Mouse (Mus musculus): ENCODE results near the gene P2ry12. TPM values are rescaled to one million over a fixed set of nuclear protein-coding genes. Genes with fewer than 3 reads are reported as not detected.

Gene P2ry12
- polyA plus RNA-seq, 1 experiment from 2014 or later: 1.9 TPM

GRCm38 (mm10) chr3:59270811-59271210, 8.1 kb upstream of the P2ry12 start:
- Histone ChIP-seq H3K9ac (no peak overlapping the region), H3K27me3 (no peaks in the 10 kb centered on the region), H3K27ac (no peak overlapping the region), H3K4me2 (replicated peaks) (no peak overlapping the region), H3K9me3 (no peaks in the 10 kb centered on the region), H3K4me1 (no peaks in the 10 kb centered on the region), H3K36me3 (no peaks in the 10 kb centered on the region), H3K4me3 (no peak overlapping the region)
- no peak for ATAC-seq (ENCODE audit: low FRiP score, low read depth)
- WGBS: 91% methylated on average over 6 of the region's 6 CpGs

GRCm38 (mm10) chr3:59263988-59264387, 1.3 kb upstream of the P2ry12 start:
- H3K4me2 ChIP-seq (replicated peaks): no peak overlapping the region
- no peaks in the 10 kb centered on the region for H3K27me3 ChIP-seq
- H3K4me3 ChIP-seq: no peak overlapping the region
- H3K9ac ChIP-seq: no peak overlapping the region
- H3K4me1 ChIP-seq: peaks cover 8% of the 10 kb centered on the region
- no peak overlapping the region for H3K27ac ChIP-seq
- no peaks in the 10 kb centered on the region for H3K36me3 ChIP-seq
- WGBS: 82% methylated on average over 3 of the region's 3 CpGs
- ATAC-seq (ENCODE audit: low FRiP score, low read depth): no peak
- H3K9me3 ChIP-seq: no peaks in the 10 kb centered on the region

DNA sequence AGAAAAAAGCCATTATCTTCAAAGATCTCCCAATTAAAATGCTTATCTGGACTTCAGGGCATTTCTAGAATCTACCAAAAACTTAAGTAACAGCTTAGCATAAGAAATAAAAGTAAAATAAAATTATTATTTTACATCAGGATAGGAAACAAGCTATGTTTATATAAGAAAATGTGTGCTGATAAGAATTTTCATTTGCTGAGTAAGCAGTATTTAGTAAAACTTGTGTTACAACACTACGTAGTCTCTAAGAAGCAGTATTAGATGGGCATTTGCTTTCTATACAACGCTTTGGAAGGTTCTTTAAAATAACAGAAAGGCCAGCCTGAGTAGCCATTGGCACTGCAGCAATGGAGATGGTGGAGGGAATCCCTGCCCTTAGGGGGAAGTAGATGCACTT, 746 bp upstream of the P2ry12 start:
- H3K27ac ChIP-seq: no peak overlapping the region
- peaks cover 8% of the 10 kb centered on the region for H3K4me1 ChIP-seq
- H3K9ac ChIP-seq: no peak overlapping the region
- no peak overlapping the region for H3K4me3 ChIP-seq
- no peaks in the 10 kb centered on the region for H3K27me3 ChIP-seq
- no peak for ATAC-seq (ENCODE audit: low FRiP score, low read depth)
- 92% methylated on average over 2 of the region's 2 CpGs for WGBS
- H3K36me3 ChIP-seq: no peaks in the 10 kb centered on the region
- no peak overlapping the region for H3K4me2 ChIP-seq (replicated peaks)
- H3K9me3 ChIP-seq: no peaks in the 10 kb centered on the region

GRCm38 (mm10) chr3:59261709-59262472, 780 bp downstream of the P2ry12 start:
- no peaks in the 10 kb centered on the region for H3K27me3 ChIP-seq
- no peak overlapping the region for H3K4me2 ChIP-seq (replicated peaks)
- H3K9ac ChIP-seq: no peak overlapping the region
- WGBS: 76% methylated on average over 9 of the region's 9 CpGs
- no peaks in the 10 kb centered on the region for H3K9me3 ChIP-seq
- H3K4me3 ChIP-seq: no peak overlapping the region
- H3K27ac ChIP-seq: no peak overlapping the region
- no peak for ATAC-seq (ENCODE audit: low FRiP score, low read depth)
- no peaks in the 10 kb centered on the region for H3K36me3 ChIP-seq
- peaks cover 14% of the 10 kb centered on the region for H3K4me1 ChIP-seq

- H3K4me2 ChIP-seq (replicated peaks): no peak overlapping the region
- H3K4me1 ChIP-seq: peaks cover 14% of the 10 kb centered on the region
- no peak overlapping the region for H3K27ac ChIP-seq
- H3K9me3 ChIP-seq: no peaks in the 10 kb centered on the region
- H3K9ac ChIP-seq: no peak overlapping the region
- H3K27me3 ChIP-seq: no peaks in the 10 kb centered on the region
- no peaks in the 10 kb centered on the region for H3K36me3 ChIP-seq
- 35% methylated on average over 5 of the region's 5 CpGs for WGBS
- ATAC-seq (ENCODE audit: low FRiP score, low read depth): no peak
- H3K4me3 ChIP-seq: no peak overlapping the region
These were observed 1.9 kb downstream of the P2ry12 start for GRCm38 (mm10) chr3:59260745-59261144.

GRCm38 (mm10) chr3:59257740-59258664, 4.7 kb downstream of the P2ry12 start:
- ATAC-seq (ENCODE audit: low FRiP score, low read depth): peak; percentile 44; the same call in 1 of the 2 replicates
- peaks cover 14% of the 10 kb centered on the region for H3K4me1 ChIP-seq
- H3K4me3 ChIP-seq: no peak overlapping the region
- H3K36me3 ChIP-seq: no peaks in the 10 kb centered on the region
- no peaks in the 10 kb centered on the region for H3K9me3 ChIP-seq
- H3K27ac ChIP-seq: no peak overlapping the region
- whole genome bisulfite sequencing: 39% methylated on average over 20 of the region's 20 CpGs
- no peaks in the 10 kb centered on the region for H3K27me3 ChIP-seq
- H3K4me2 ChIP-seq (replicated peaks): 0 out of 2 replicates have a peak overlapping the region, but pooled peaks have one; percentile 27
- no peak overlapping the region for H3K9ac ChIP-seq

DNA sequence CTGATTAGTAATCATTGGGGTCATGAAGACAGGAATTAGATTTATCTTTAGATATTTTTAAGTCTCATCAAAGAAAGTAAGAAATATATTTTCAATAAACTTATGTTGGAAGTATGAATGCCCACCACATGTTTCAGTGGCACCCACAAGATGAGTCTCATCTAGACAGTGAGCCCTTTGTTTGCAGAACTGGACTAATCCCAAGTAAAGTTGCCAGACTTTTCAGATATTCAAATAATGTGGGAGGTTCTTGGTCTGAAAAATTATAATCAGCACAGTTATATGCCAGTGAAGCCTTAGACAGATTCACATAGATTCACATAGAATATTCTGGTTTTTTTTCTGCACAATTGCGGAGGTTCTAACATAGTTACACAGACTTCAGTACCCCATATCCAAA, 12.2 kb downstream of the P2ry12 start:
- Histone ChIP-seq H3K36me3 (no peaks in the 10 kb centered on the region), H3K27me3 (no peaks in the 10 kb centered on the region), H3K9me3 (no peaks in the 10 kb centered on the region), H3K27ac (no peak overlapping the region), H3K4me2 (replicated peaks) (no peak overlapping the region), H3K4me3 (no peak overlapping the region), H3K4me1 (no peaks in the 10 kb centered on the region), H3K9ac (no peak overlapping the region)
- 95% methylated on average over 1 of the region's 1 CpGs for WGBS
- no peak for ATAC-seq (ENCODE audit: low FRiP score, low read depth)

GRCm38 (mm10) chr3:59248031-59248430, 14.6 kb downstream of the P2ry12 start:
- no peaks in the 10 kb centered on the region for H3K36me3 ChIP-seq
- 73% methylated on average over 6 of the region's 6 CpGs for WGBS
- H3K9ac ChIP-seq: no peak overlapping the region
- no peak overlapping the region for H3K27ac ChIP-seq
- no peaks in the 10 kb centered on the region; the same call in 1 of the 2 replicates for H3K4me1 ChIP-seq
- H3K9me3 ChIP-seq: no peaks in the 10 kb centered on the region
- no peak for ATAC-seq (ENCODE audit: low FRiP score, low read depth)
- H3K27me3 ChIP-seq: no peaks in the 10 kb centered on the region
- H3K4me2 ChIP-seq (replicated peaks): no peak overlapping the region
- no peak overlapping the region for H3K4me3 ChIP-seq

GRCm38 (mm10) chr3:59243384-59243783, 19.3 kb downstream of the P2ry12 start:
- H3K27ac ChIP-seq: no peak overlapping the region
- no peak overlapping the region for H3K4me3 ChIP-seq
- ATAC-seq (ENCODE audit: low FRiP score, low read depth): no peak
- no peak overlapping the region for H3K4me2 ChIP-seq (replicated peaks)
- H3K27me3 ChIP-seq: no peaks in the 10 kb centered on the region
- no peaks in the 10 kb centered on the region for H3K9me3 ChIP-seq
- WGBS: 64% methylated on average over 6 of the region's 6 CpGs
- no peaks in the 10 kb centered on the region for H3K36me3 ChIP-seq
- no peaks in the 10 kb centered on the region; the same call in 1 of the 2 replicates for H3K4me1 ChIP-seq
- H3K9ac ChIP-seq: no peak overlapping the region

DNA sequence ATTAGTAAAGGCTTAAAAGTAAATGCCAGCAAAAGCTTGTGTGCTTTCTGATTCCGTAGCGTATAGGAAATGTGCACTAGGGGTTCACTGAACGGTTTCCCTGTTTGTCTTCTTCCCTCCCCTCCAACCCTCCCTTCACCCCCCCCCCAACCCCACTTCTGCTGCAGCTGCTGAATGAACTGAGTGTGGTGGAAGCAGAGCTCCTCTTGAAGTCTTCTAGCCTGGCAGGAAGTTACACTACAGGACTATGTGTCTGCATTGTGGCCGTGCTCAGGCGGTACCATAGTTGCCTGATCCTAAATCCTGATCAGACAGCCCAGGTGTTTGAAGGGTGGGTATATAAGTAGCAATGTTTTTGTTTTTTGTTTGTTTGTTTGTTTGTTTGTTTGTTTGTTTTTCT, 27.8 kb downstream of the P2ry12 start:
- Histone ChIP-seq H3K27me3 (no peaks in the 10 kb centered on the region), H3K9me3 (no peaks in the 10 kb centered on the region), H3K9ac (no peak overlapping the region), H3K4me1 (no peaks in the 10 kb centered on the region), H3K27ac (no peak overlapping the region), H3K36me3 (no peaks in the 10 kb centered on the region), H3K4me3 (no peak overlapping the region), H3K4me2 (replicated peaks) (no peak overlapping the region)
- no peak for ATAC-seq (ENCODE audit: low FRiP score, low read depth)
- WGBS: 60% methylated on average over 5 of the region's 5 CpGs

DNA sequence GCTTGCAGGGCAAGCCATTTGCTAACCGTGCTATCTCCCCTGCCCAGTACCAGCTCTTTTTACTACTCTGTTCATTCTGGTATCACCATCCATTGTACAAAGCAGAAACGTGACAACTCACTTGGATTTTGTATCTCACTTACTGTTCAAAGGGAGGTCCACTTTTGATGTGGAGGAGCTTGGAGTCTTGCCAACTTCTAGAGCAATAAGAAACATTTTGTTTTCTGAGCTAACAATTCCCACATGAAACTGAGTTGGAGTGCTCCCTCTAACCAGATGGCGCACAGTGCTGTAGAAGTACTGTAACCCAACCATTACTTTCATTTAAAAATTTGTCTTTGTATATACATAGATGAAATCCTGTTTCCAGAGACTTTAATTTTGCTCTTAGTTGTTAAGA, 31.8 kb downstream of the P2ry12 start:
- H3K4me1 ChIP-seq: peaks cover 6% of the 10 kb centered on the region; the same call in 1 of the 2 replicates
- no peak overlapping the region for H3K9ac ChIP-seq
- 55% methylated on average over 3 of the region's 3 CpGs for WGBS
- H3K27ac ChIP-seq: no peak overlapping the region
- no peaks in the 10 kb centered on the region for H3K36me3 ChIP-seq
- no peak overlapping the region for H3K4me2 ChIP-seq (replicated peaks)
- H3K9me3 ChIP-seq: no peaks in the 10 kb centered on the region
- no peaks in the 10 kb centered on the region for H3K27me3 ChIP-seq
- no peak for ATAC-seq (ENCODE audit: low FRiP score, low read depth)
- no peak overlapping the region for H3K4me3 ChIP-seq

Data from limb, embryonic 13.5 days (tissue).